Mouse (Mus musculus) ES-E14 (cell line): Measurements from ENCODE around the gene Ppp2r5a. TPM values are rescaled to one million over a fixed set of nuclear protein-coding genes. Genes with fewer than 3 reads are reported as not detected.

Experiments used
- DNase-seq: peaks from one replicate; pipeline ENCODE4 v3.0.0-alpha.2; 2013; ENCODE audit warnings: low read depth, low spot score
- H3K27ac ChIP-seq: 2 replicates; pipeline ENCODE4 v1.5.1; 2012; ENCODE audit warnings: low read depth, mild to moderate bottlenecking, low read length, moderate library complexity, mixed read lengths; ENCODE audit not compliant: poor library complexity, insufficient read depth, severe bottlenecking
- H3K36me3 ChIP-seq: 2 replicates; pipeline ENCODE4 v1.6.1; 2012; ENCODE audit warnings: mild to moderate bottlenecking, low read length, moderate library complexity, mixed read lengths; ENCODE audit not compliant: control insufficient read depth, poor library complexity, insufficient read depth, severe bottlenecking
- H3K4me1 ChIP-seq, 2 experiments: fragments of 150-350 bp in 1 of 2; sonication (generic) in 1 of 2; 2 replicates each; pipeline ENCODE4 v1.6.1; 2012; ENCODE audit warnings: low read length in 2 of 2, mild to moderate bottlenecking in 1 of 2, mixed read lengths in 1 of 2; ENCODE audit not compliant: control insufficient read depth in 2 of 2, insufficient read depth in 2 of 2, poor library complexity in 1 of 2
- H3K4me3 ChIP-seq, 2 experiments: fragments of 150-350 bp in 1 of 2; sonication (generic) in 1 of 2; 2 replicates each; pipeline ENCODE4 v1.5.1; 2012; ENCODE audit warnings: low read length in 2 of 2, low read depth in 1 of 2, mild to moderate bottlenecking in 1 of 2, mixed read lengths in 1 of 2; ENCODE audit not compliant: insufficient read depth in 1 of 2, poor library complexity in 1 of 2, severe bottlenecking in 1 of 2
- H3K9ac ChIP-seq: 2 replicates; pipeline ENCODE4 v1.6.1; 2012; ENCODE audit warnings: low read depth, mild to moderate bottlenecking, low read length, mixed read lengths; ENCODE audit not compliant: poor library complexity, insufficient read depth, severe bottlenecking
- H3K9me3 ChIP-seq: fragments of 150-350 bp; sonication (generic); 2 replicates; pipeline ENCODE4 v1.6.1; 2012; ENCODE audit warnings: low read depth, mild to moderate bottlenecking, low read length; ENCODE audit not compliant: control insufficient read depth, insufficient read depth
- CHD2 ChIP-seq: IDR thresholded peaks from 2 replicates; pipeline ENCODE4 v1.6.1; 2014; ENCODE audit warnings: mild to moderate bottlenecking, low read depth, low read length, inconsistent platforms
- HCFC1 ChIP-seq: IDR thresholded peaks from 2 replicates; pipeline ENCODE4 v1.6.1; 2012; ENCODE audit warnings: low read length, inconsistent platforms, borderline replicate concordance; ENCODE audit not compliant: insufficient read depth
- MAFK ChIP-seq: IDR thresholded peaks from 2 replicates; pipeline ENCODE4 v1.6.1; 2014; ENCODE audit warnings: mild to moderate bottlenecking, low read depth, low read length, inconsistent platforms; ENCODE audit not compliant: insufficient read depth
- ZC3H11A ChIP-seq: IDR thresholded peaks from 2 replicates; pipeline ENCODE4 v1.6.1; 2012; ENCODE audit warnings: low read depth, mild to moderate bottlenecking, inconsistent platforms, low read length, borderline replicate concordance
- ZNF384 ChIP-seq: IDR thresholded peaks from 2 replicates; pipeline ENCODE4 v1.6.1; 2012; ENCODE audit warnings: low read depth, low read length, inconsistent platforms
- in situ Hi-C, 2 experiments: fragments of 600-800 bp; cut with MboI; formaldehyde crosslinking; loops; one replicate each; pipeline ENCODE4 v1.15.1; 2025; ENCODE audit warnings: low sequenced_read_pairs in 2 of 2, inconsistent platforms in 1 of 2; ENCODE audit not compliant: unreplicated experiment in 2 of 2
- total RNA-seq: library from RNA; depleted of rRNA; stranded (reverse); fragments of 300-350 nt; gene quantifications from 2 replicates; pipeline ENCODE4 v1.2.3, GENCODE M21; 2012

The Ppp2r5a gene
- total RNA-seq, 1 experiment, result 47.3 TPM

DNA sequence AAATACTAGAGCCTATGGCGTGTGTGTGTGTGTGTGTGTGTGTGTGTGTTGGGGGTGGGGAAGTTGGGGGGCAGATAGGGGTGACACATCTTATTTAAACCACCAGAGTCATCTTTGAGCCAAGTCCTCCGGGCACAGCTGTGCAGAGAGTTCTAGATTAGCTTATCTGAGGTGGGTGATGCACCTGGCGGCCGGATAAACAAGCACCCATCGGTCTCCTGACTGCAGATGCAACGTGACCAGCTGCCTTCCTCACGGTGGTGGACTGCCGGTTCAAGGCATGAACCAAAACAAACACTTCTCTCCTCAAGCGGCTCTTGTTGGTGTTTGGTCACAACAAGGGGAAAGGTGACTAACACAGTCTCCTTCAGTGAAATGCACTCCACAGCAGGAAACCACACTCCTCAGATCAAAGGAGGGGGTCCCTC is 42.8 kb upstream of the Ppp2r5a start:
- Histone ChIP-seq H3K27ac (no peak overlapping the region; the same call in 1 of the 2 replicates), H3K9me3 (no peaks in the 10 kb centered on the region), H3K4me1 (peaks cover 3 to 10% of the 10 kb centered on the region in 2 experiments; a peak in 2 of 4 replicates), H3K36me3 (no peaks in the 10 kb centered on the region), H3K4me3 (no peak overlapping the region), H3K9ac (no peak overlapping the region; the same call in 1 of the 2 replicates)
- TF ChIP-seq HCFC1 (no peak), MAFK (no peak), ZC3H11A (no peak), ZNF384 (no peak), CHD2 (no peak)
- in situ Hi-C loops, result no loop called here
- no peak for DNase-seq

DNA sequence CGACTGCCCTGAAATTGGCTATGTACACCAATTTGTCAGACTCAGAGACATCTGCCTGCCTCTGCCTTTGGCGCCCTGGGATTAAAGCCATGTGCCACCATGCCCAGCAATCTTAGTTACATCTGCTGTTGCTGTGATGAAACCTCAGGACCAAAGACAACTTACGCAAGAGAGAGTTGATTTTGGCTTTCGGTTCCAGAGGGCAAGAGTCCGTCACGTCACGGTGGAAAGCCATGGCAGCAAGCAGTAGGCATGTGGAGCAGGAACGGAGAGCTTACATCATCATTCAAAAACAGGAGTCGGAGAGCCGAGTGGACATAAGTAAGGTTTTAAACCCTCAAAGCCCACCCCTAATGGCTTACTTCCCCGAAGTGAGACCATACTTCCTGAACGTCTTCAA is 42.3 kb upstream of the Ppp2r5a start:
- no peak for DNase-seq
- H3K27ac ChIP-seq, result no peak overlapping the region
- H3K4me1 ChIP-seq, result peaks cover 3 to 10% of the 10 kb centered on the region in 2 experiments; a peak in 2 of 4 replicates
- H3K36me3 ChIP-seq, result no peaks in the 10 kb centered on the region
- no peak overlapping the region for H3K4me3 ChIP-seq
- no peak overlapping the region for H3K9ac ChIP-seq
- TF ChIP-seq CHD2 (no peak), ZNF384 (no peak), MAFK (no peak), ZC3H11A (no peak), HCFC1 (no peak)
- no peaks in the 10 kb centered on the region for H3K9me3 ChIP-seq
- in situ Hi-C loops, result no loop called here

- no peak for DNase-seq
- in situ Hi-C loops, result no loop called here
- H3K36me3 ChIP-seq, result no peaks in the 10 kb centered on the region
- H3K9me3 ChIP-seq, result no peaks in the 10 kb centered on the region
- H3K4me1 ChIP-seq, result peaks cover 3 to 11% of the 10 kb centered on the region in 2 experiments; a peak in 2 of 4 replicates
- H3K27ac ChIP-seq, result no peak overlapping the region
- H3K4me3 ChIP-seq, result no peak overlapping the region
- TF ChIP-seq ZNF384, result no peak
- TF ChIP-seq ZC3H11A, result no peak
- no peak for TF ChIP-seq MAFK
- TF ChIP-seq CHD2, result no peak
- no peak for TF ChIP-seq HCFC1
- no peak overlapping the region for H3K9ac ChIP-seq
These were observed 41.4 kb upstream of the Ppp2r5a start for GRCm38 (mm10) chr1:191444467-191444866.

- H3K9me3 ChIP-seq, result no peaks in the 10 kb centered on the region
- no peak overlapping the region for H3K4me3 ChIP-seq
These were observed 35.9 kb upstream of the Ppp2r5a start for GRCm38 (mm10) chr1:191439011-191439410.

GRCm38 (mm10) chr1:191438546-191438945 is 35.5 kb upstream of the Ppp2r5a start:
- no peak for DNase-seq
- Histone ChIP-seq H3K36me3 (no peaks in the 10 kb centered on the region), H3K4me3 (no peak overlapping the region), H3K9me3 (no peaks in the 10 kb centered on the region), H3K4me1 (peaks cover 5 to 19% of the 10 kb centered on the region in 2 experiments; a peak in 3 of 4 replicates), H3K27ac (no peak overlapping the region), H3K9ac (no peak overlapping the region)
- in situ Hi-C loops, result no loop called here
- TF ChIP-seq CHD2 (no peak), ZNF384 (no peak), ZC3H11A (no peak), HCFC1 (no peak), MAFK (no peak)

More at GRCm38 (mm10) chr1:191439011-191439410, 35.9 kb upstream of the Ppp2r5a start:
- peaks cover 5 to 19% of the 10 kb centered on the region in 2 experiments; a peak in 3 of 4 replicates for H3K4me1 ChIP-seq
- in situ Hi-C loops, result no loop called here
- DNase-seq, result no peak
- no peak overlapping the region for H3K9ac ChIP-seq
- no peak for TF ChIP-seq MAFK
- TF ChIP-seq ZNF384, result no peak
- no peak for TF ChIP-seq CHD2
- TF ChIP-seq ZC3H11A, result no peak
- TF ChIP-seq HCFC1, result no peak
- no peak overlapping the region for H3K27ac ChIP-seq
- no peaks in the 10 kb centered on the region for H3K36me3 ChIP-seq
